In the genomic region with DNA sequence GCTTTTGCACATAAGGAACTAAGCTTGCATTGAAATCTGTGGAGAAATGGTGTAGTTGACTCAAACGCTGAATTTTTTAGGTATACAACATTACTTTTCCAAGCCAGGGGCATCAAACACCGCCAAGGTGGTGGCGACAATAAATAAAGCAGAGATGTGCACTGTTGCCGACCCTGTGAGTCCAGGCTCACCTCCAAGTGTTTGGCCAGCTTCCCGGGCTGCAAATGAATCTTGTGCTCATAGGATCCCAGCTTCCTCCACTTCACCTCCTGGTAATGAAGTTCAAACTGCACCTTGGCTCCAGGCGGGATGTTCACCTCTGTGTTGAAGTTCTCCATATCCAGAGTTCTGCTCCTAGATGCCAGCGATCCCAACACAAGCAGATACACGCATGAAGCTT, we compare ENCODE assay signal across 15 mouse cellular contexts. TPM values are rescaled to one million over a fixed set of nuclear protein-coding genes. Genes with fewer than 3 reads are reported as not detected.
"Had no signal": no experiment of that assay in that cellular context is flagged by ENCODE, and none has a peak within 500 bp of the region (broad histone marks: within the 10 kb centered on the region; RNA-seq: fewer than 3 reads in every experiment).

No protein-coding gene starts in this region.

- ATAC-seq: hindbrain, embryonic 16.5 days; intestine, embryonic 16.5 days; liver, embryonic 12.5 days had no signal

- DNase-seq: gastrocnemius, adult 2 months; gastrocnemius, postnatal 10 days; gastrocnemius, postnatal 25 days; heart, postnatal 10 days; heart, postnatal 4 days; kidney, adult 11 months; kidney, adult 9 months; kidney, postnatal 14 days; layer of hippocampus, adult 9-11 months; layer of hippocampus, postnatal 36 days; left cerebral cortex, postnatal 4 days had no signal

RNA-seq across cellular contexts. Expression of gene Itih2, which starts 11.9 kb away (rescaled TPM):
- total RNA-seq: granulocyte monocyte progenitor cell, adult 5-6 weeks had no signal
